Mouse (Mus musculus) naive thymus-derived CD4-positive, alpha-beta T cell, adult 2 months (primary cell): ENCODE measurements at regions not wholly inside any gene's neighbourhood (a gene's known extent, or its start where the extent isn't known, plus 50 kb on each side); places are given as distances from the start of the nearest gene placed in this dataset.
"Not testable (repeated sequence)": the region's sequence is repeated elsewhere in the genome, so short reads cannot be mapped to it uniquely, and the experiment has no call there.

Experiments
- DNase-seq: peaks from one replicate; pipeline ENCODE4 v3.0.0-alpha.2; 2011; ENCODE audit warnings: low read depth

- DNase-seq: no peak
Observed at GRCm38 (mm10) chr13:115911524-115912459, 397.7 kb downstream of the Isl1 start.

- no peak for DNase-seq
Observed at GRCm38 (mm10) chr13:115910866-115911449, 398.5 kb downstream of the Isl1 start.

GRCm38 (mm10) chr13:115880616-115881015 lies 428.9 kb downstream of the Isl1 start:
- DNase-seq: no peak

DNA sequence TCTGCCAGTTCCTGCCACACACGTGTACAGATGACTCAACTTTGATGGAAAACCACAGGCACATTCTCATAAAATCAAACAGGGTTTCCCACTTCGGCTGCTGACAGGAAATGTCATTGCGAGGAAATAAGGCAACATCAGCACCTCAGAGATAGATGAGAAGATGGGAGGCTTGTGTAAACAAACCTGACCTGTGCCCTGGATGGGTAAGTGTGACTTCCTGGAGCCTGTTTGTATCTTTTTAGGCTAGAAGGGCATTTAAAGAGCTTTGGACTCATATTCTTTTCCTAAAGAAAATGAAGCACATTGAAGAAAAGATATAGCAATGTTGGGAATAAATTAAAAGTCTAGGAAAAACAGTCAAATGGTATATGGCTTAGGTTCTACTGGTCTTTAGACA lies 449.0 kb downstream of the Isl1 start:
- no peak for DNase-seq

DNA sequence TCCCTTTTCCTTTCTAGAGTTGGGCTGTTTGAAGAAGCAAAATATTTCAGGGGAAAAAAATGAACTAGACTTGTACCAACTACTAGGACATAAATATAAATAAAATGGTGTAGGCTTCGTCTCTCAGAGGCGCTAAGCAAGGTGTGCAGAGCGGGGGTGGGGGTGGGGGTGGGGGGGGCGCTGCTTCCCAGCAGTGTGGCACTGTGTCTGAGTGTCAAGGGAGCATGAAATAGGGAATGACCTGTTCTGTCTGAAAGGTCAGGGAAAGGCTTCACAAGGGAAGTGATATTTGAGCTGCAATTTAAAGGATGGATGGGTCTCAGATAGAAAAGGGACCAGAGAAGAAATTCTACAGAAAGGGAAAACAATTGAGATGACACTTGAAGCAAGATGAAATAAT lies 452.9 kb downstream of the Isl1 start:
- DNase-seq: no peak

GRCm38 (mm10) chr13:115852689-115853356 lies 456.7 kb downstream of the Isl1 start:
- no peak for DNase-seq

- DNase-seq: no peak
Observed at GRCm38 (mm10) chr13:115843121-115843520, 466.4 kb downstream of the Isl1 start.

GRCm38 (mm10) chr13:115836203-115836768 lies 473.2 kb downstream of the Isl1 start:
- DNase-seq: no peak

DNA sequence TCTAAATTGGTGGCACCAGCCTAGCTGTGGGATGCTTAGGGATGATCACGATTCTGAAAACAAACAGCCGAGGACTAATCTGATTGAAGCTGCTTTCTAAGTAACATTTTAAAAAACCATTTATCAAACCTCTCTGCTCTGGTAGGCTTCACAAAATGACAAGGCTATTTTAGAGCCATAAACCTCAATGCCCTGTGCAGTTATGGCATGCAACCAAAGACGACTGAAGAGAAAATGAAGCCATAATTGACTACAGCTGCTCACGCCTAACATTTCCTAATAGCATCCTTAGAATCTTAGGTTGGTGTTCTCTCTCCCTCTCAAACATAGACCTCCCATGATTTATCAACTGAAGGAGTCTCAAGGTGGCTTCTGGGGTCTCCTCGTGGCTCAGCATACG lies 484.3 kb downstream of the Isl1 start:
- no peak for DNase-seq

- DNase-seq: no peak
Observed at GRCm38 (mm10) chr13:115822527-115822926, 487.0 kb downstream of the Isl1 start.

DNA sequence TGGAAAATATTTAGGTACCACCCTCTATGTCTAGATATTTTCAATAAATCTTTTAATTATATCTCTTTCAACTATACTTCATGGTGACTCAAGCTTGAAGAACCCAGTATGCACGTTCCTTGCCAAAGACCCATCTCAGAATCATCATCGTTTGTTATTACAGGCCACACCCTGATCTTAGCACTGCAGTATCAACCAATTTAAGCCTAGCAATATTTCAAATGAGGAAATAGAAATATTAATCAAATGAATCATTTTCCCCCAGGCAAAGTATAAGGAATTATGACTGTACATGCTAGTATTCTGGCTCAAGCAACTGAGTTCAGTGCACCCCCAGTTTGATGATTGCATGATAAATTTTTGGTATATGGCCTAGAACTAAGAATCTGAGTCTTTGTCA lies 495.3 kb downstream of the Isl1 start:
- no peak for DNase-seq

DNA sequence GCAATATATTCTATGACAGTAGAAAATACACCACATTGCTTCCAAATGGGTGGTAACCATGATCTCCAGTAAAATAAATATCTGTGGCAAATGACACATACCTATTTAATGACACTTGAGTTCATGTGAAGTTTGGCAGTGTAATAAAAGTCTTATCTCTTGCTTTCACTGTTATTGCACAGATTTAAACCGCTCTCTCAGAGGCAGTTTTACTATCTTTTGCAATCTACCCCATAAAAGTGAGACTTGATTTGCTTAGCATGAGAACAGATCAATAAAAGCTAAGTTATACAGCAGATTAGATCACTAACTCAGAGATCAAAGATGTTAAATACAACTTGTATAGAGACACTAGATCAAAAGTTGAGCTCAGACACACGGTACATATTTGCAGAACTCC lies 510.2 kb downstream of the Isl1 start:
- DNase-seq: no peak

- DNase-seq: no peak
Observed at GRCm38 (mm10) chr13:115751271-115751670, 558.2 kb downstream of the Isl1 start.

DNA sequence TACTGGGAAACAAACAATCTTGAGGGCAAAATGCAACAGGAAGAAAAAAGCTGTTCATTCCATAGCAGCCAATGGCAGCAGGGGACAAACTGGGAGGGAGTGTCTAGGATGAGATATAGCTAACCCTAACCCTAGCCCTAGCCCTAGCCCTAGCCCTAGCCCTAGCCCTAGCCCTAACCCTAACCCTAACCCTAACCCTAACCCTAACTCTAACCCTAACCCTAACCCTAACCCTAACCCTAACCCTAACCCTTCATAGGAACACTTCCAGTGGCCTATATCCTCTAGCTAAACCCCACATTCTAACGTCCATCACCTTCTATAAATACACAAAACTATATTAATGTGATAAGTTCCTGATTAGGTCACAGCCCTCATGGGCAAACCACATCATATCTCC lies 567.4 kb downstream of the Isl1 start:
- not testable (repeated sequence) for DNase-seq

- DNase-seq: no peak
Observed at GRCm38 (mm10) chr13:115727986-115728385, 581.5 kb downstream of the Isl1 start.

DNA sequence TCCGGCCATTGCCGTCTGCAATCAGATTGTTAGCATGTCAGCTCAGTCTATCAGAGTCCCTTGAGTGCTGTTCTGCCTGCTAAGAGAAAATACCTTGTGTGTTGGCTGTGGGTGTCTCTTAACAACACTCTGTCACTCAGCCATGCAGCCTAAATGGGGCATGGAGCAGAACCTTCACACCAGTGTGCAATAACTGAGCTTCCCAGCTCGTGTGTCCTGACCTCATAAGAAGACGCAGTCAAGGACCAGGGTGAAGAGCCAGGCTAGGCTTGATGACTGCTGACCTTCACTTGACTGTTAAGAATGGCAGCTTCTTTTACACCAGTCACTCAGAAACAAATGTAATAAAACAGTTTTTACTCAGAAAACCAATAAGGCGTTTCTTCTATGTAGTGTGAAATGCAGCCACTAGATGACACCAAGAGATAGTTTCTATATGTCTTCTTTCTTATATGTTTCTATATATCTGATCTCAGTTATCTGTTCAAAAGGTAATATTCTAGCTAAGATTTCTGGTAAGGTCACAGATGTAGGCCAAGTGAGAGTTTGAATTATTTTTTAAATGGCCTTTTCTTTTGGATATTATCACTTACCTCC lies 584.0 kb downstream of the Isl1 start:
- no peak for DNase-seq

DNA sequence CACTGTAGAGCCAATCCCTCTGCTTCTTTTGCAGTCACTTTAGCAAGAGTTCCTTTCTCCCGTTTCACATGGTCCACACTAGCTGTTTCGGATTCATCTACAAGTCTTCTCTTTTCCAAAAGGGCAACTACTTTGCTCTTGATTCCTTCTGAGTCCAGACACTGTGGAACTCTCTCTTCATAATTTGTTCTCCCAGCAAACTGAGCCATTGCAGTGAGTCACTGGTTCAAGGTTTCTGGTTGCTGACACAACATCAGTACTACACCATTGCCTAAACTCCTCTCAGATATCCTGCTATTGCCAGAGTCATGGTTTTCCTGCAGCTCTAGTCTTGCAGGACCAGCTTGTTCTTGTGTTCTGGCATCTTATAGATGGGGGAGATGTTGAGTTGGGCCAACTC lies 590.2 kb downstream of the Isl1 start:
- no peak for DNase-seq

DNA sequence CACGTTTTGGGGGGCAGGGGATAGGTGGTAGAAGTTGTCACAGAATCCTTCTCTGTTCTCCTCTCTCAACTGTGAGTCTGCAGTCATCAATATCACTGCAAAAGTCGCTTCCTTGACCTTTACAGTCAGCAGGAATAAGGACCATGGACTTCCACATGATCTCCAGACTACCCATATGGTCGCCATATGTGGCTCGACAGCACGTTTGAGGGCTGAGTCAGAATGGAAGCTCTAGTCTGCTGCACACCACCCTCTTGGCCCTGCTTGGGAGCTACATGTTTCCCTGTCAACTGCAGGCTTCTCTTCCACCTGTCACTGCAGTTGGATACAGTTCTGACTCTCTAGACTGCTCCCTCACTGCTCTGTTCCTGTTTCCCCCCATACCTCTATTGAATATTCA lies 590.6 kb downstream of the Isl1 start:
- DNase-seq: no peak

GRCm38 (mm10) chr13:115696197-115696596 lies 594.4 kb upstream of the Itga1 start:
- no peak for DNase-seq

DNA sequence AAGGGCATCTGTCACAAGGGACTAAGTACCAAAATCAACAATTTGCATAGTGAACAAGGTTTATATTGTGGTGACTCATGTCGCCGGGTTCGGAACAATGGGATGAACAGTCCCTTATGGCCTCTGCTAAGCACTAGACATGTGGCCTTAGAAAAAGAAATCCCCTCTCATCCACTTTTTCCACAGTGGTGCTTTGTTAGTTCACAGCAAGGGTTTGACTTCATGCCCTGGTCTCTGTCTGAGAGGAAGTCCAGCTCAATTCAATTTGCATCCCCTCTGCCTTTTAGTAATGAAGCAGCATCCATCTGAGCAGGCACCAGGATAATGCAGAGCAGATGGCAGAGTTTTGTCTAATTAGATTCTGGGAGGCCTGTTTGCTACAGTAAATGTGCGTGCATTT lies 585.7 kb upstream of the Itga1 start:
- no peak for DNase-seq

GRCm38 (mm10) chr13:115679591-115679990 lies 577.8 kb upstream of the Itga1 start:
- DNase-seq: no peak

- no peak for DNase-seq
Observed at GRCm38 (mm10) chr13:115676836-115677235, 575.1 kb upstream of the Itga1 start.
